Mouse (Mus musculus) spleen, adult 12 weeks (tissue): Measurements from ENCODE around the gene Smad6.
A peak's percentile ranks its signal among the peaks of the same experiment; 100 is the strongest.

Experiments
- DNase-seq: peaks from one replicate; pipeline ENCODE4 v3.0.0; 2022; ENCODE audit warnings: low spot score

Smad6 gene

GRCm38 (mm10) chr9:63912051-63912450 is 109.8 kb downstream of the Smad6 start:
- DNase-seq: no peak

- DNase-seq: peak; percentile 57
Observed at GRCm38 (mm10) chr9:63909618-63910017, 112.2 kb downstream of the Smad6 start.

GRCm38 (mm10) chr9:63904543-63904942 is 117.3 kb downstream of the Smad6 start:
- DNase-seq: no peak
